Mouse (Mus musculus): ENCODE data around the gene 1700029F12Rik. TPM values are rescaled to one million over a fixed set of nuclear protein-coding genes. Genes with fewer than 3 reads are reported as not detected.
A peak's percentile ranks its signal among the peaks of the same experiment; 100 is the strongest.

1700029F12Rik gene
- polyA plus RNA-seq, 1 experiment from 2014 or later, result not detected

- no peaks in the 10 kb centered on the region for H3K27me3 ChIP-seq (ENCODE audit: control insufficient read depth, insufficient read depth, low read length)
- H3K9ac ChIP-seq (ENCODE audit: low read length), result peak overlapping the region; percentile 1; the same call in 1 of the 2 replicates
- DNase-seq (ENCODE audit: low spot score, missing footprints) (peak; percentile 92), ATAC-seq (ENCODE audit: low FRiP score) (peak; percentile 81)
- WGBS, result 2% methylated on average over 20 of the region's 21 CpGs
- H3K4me3 ChIP-seq (ENCODE audit: low read depth, low read length), result peak overlapping the region; percentile 36
- no peaks in the 10 kb centered on the region for H3K9me3 ChIP-seq (ENCODE audit: control insufficient read depth, low read length)
- H3K4me2 ChIP-seq, result peak overlapping the region; percentile 64
- no peak overlapping the region for H3K27ac ChIP-seq (ENCODE audit: low read depth, low read length)
- no peaks in the 10 kb centered on the region for H3K36me3 ChIP-seq (ENCODE audit: control insufficient read depth, insufficient read depth, low read length)
- no peaks in the 10 kb centered on the region for H3K4me1 ChIP-seq (ENCODE audit: control insufficient read depth, insufficient read depth, low read length)
These were observed 26.5 kb downstream of the 1700029F12Rik start for GRCm38 (mm10) chr13:97007501-97008265.

GRCm38 (mm10) chr13:97006784-97007183 is 27.4 kb downstream of the 1700029F12Rik start:
- Histone ChIP-seq H3K4me2 (no peak overlapping the region; the same call in 1 of the 2 replicates), H3K36me3 (ENCODE audit: control insufficient read depth, insufficient read depth, low read length) (no peaks in the 10 kb centered on the region), H3K4me3 (ENCODE audit: low read depth, low read length) (no peak overlapping the region), H3K4me1 (ENCODE audit: control insufficient read depth, insufficient read depth, low read length) (no peaks in the 10 kb centered on the region), H3K27me3 (ENCODE audit: control insufficient read depth, insufficient read depth, low read length) (no peaks in the 10 kb centered on the region), H3K27ac (ENCODE audit: low read depth, low read length) (no peak overlapping the region), H3K9ac (ENCODE audit: low read length) (no peak overlapping the region), H3K9me3 (ENCODE audit: control insufficient read depth, low read length) (no peaks in the 10 kb centered on the region)
- DNase-seq (ENCODE audit: low spot score, missing footprints) (no peak), ATAC-seq (ENCODE audit: low FRiP score) (0 out of 2 replicates have a peak, but pooled peaks have one; percentile 17)
- 44% methylated on average over 2 of the region's 2 CpGs for WGBS

GRCm38 (mm10) chr13:96997080-96997479 is 37.1 kb downstream of the 1700029F12Rik start:
- H3K36me3 ChIP-seq (ENCODE audit: control insufficient read depth, insufficient read depth, low read length), result no peaks in the 10 kb centered on the region
- DNase-seq (ENCODE audit: low spot score, missing footprints), result no peak
- no peak overlapping the region for H3K4me2 ChIP-seq
- no peak overlapping the region for H3K27ac ChIP-seq (ENCODE audit: low read depth, low read length)
- H3K27me3 ChIP-seq (ENCODE audit: control insufficient read depth, insufficient read depth, low read length), result no peaks in the 10 kb centered on the region
- no peak overlapping the region for H3K4me3 ChIP-seq (ENCODE audit: low read depth, low read length)
- no peaks in the 10 kb centered on the region for H3K9me3 ChIP-seq (ENCODE audit: control insufficient read depth, low read length)
- ATAC-seq (ENCODE audit: low FRiP score), result no peak
- 65% methylated on average over 1 of the region's 1 CpGs for WGBS
- no peaks in the 10 kb centered on the region for H3K4me1 ChIP-seq (ENCODE audit: control insufficient read depth, insufficient read depth, low read length)
- no peak overlapping the region for H3K9ac ChIP-seq (ENCODE audit: low read length)

- H3K9me3 ChIP-seq (ENCODE audit: control insufficient read depth, low read length), result no peaks in the 10 kb centered on the region
- H3K9ac ChIP-seq (ENCODE audit: low read length), result no peak overlapping the region
- H3K27me3 ChIP-seq (ENCODE audit: control insufficient read depth, insufficient read depth, low read length), result no peaks in the 10 kb centered on the region
- DNase-seq (ENCODE audit: low spot score, missing footprints), result no peak
- no peak overlapping the region for H3K4me2 ChIP-seq
- H3K36me3 ChIP-seq (ENCODE audit: control insufficient read depth, insufficient read depth, low read length), result no peaks in the 10 kb centered on the region
- no peaks in the 10 kb centered on the region for H3K4me1 ChIP-seq (ENCODE audit: control insufficient read depth, insufficient read depth, low read length)
- WGBS, result 83% methylated on average over 5 of the region's 5 CpGs
- H3K27ac ChIP-seq (ENCODE audit: low read depth, low read length), result no peak overlapping the region
- H3K4me3 ChIP-seq (ENCODE audit: low read depth, low read length), result no peak overlapping the region
- no peak for ATAC-seq (ENCODE audit: low FRiP score)
These were observed 38.9 kb downstream of the 1700029F12Rik start for GRCm38 (mm10) chr13:96995243-96995642.

GRCm38 (mm10) chr13:96993291-96993989 is 40.7 kb downstream of the 1700029F12Rik start:
- Histone ChIP-seq H3K27ac (ENCODE audit: low read depth, low read length) (no peak overlapping the region), H3K27me3 (ENCODE audit: control insufficient read depth, insufficient read depth, low read length) (no peaks in the 10 kb centered on the region), H3K9ac (ENCODE audit: low read length) (no peak overlapping the region), H3K4me1 (ENCODE audit: control insufficient read depth, insufficient read depth, low read length) (no peaks in the 10 kb centered on the region), H3K4me3 (ENCODE audit: low read depth, low read length) (no peak overlapping the region), H3K9me3 (ENCODE audit: control insufficient read depth, low read length) (no peaks in the 10 kb centered on the region), H3K4me2 (no peak overlapping the region), H3K36me3 (ENCODE audit: control insufficient read depth, insufficient read depth, low read length) (no peaks in the 10 kb centered on the region)
- DNase-seq (ENCODE audit: low spot score, missing footprints), result no peak
- ATAC-seq (ENCODE audit: low FRiP score), result no peak
- 37% methylated on average over 8 of the region's 8 CpGs for WGBS

- H3K4me2 ChIP-seq, result no peak overlapping the region
- no peaks in the 10 kb centered on the region for H3K4me1 ChIP-seq (ENCODE audit: control insufficient read depth, insufficient read depth, low read length)
- no peaks in the 10 kb centered on the region for H3K9me3 ChIP-seq (ENCODE audit: control insufficient read depth, low read length)
- no peak overlapping the region for H3K4me3 ChIP-seq (ENCODE audit: low read depth, low read length)
- no peak for ATAC-seq (ENCODE audit: low FRiP score)
- no peaks in the 10 kb centered on the region for H3K27me3 ChIP-seq (ENCODE audit: control insufficient read depth, insufficient read depth, low read length)
- H3K36me3 ChIP-seq (ENCODE audit: control insufficient read depth, insufficient read depth, low read length), result no peaks in the 10 kb centered on the region
- H3K9ac ChIP-seq (ENCODE audit: low read length), result no peak overlapping the region
- no peak overlapping the region for H3K27ac ChIP-seq (ENCODE audit: low read depth, low read length)
- WGBS, result 79% methylated on average over 14 of the region's 14 CpGs
- no peak for DNase-seq (ENCODE audit: low spot score, missing footprints)
These were observed 43.4 kb downstream of the 1700029F12Rik start for GRCm38 (mm10) chr13:96990561-96991265.

GRCm38 (mm10) chr13:96990045-96990444 is 44.1 kb downstream of the 1700029F12Rik start:
- Histone ChIP-seq H3K36me3 (ENCODE audit: control insufficient read depth, insufficient read depth, low read length) (no peaks in the 10 kb centered on the region), H3K4me1 (ENCODE audit: control insufficient read depth, insufficient read depth, low read length) (no peaks in the 10 kb centered on the region), H3K27ac (ENCODE audit: low read depth, low read length) (no peak overlapping the region), H3K4me3 (ENCODE audit: low read depth, low read length) (no peak overlapping the region), H3K9ac (ENCODE audit: low read length) (no peak overlapping the region), H3K27me3 (ENCODE audit: control insufficient read depth, insufficient read depth, low read length) (no peaks in the 10 kb centered on the region), H3K9me3 (ENCODE audit: control insufficient read depth, low read length) (no peaks in the 10 kb centered on the region), H3K4me2 (no peak overlapping the region)
- ATAC-seq (ENCODE audit: low FRiP score) (no peak), DNase-seq (ENCODE audit: low spot score, missing footprints) (no peak)
- WGBS, result 92% methylated on average over 3 of the region's 3 CpGs

GRCm38 (mm10) chr13:96989129-96989528 is 45.0 kb downstream of the 1700029F12Rik start:
- ATAC-seq (ENCODE audit: low FRiP score) (no peak), DNase-seq (ENCODE audit: low spot score, missing footprints) (no peak)
- H3K4me1 ChIP-seq (ENCODE audit: control insufficient read depth, insufficient read depth, low read length), result no peaks in the 10 kb centered on the region
- H3K4me2 ChIP-seq, result no peak overlapping the region
- no peak overlapping the region for H3K27ac ChIP-seq (ENCODE audit: low read depth, low read length)
- H3K9me3 ChIP-seq (ENCODE audit: control insufficient read depth, low read length), result no peaks in the 10 kb centered on the region
- no peaks in the 10 kb centered on the region for H3K36me3 ChIP-seq (ENCODE audit: control insufficient read depth, insufficient read depth, low read length)
- no peak overlapping the region for H3K9ac ChIP-seq (ENCODE audit: low read length)
- WGBS, result 93% methylated on average over 16 of the region's 16 CpGs
- no peaks in the 10 kb centered on the region for H3K27me3 ChIP-seq (ENCODE audit: control insufficient read depth, insufficient read depth, low read length)
- no peak overlapping the region for H3K4me3 ChIP-seq (ENCODE audit: low read depth, low read length)

All from midbrain, embryonic 11.5 days (tissue).